Mouse (Mus musculus) B cell, adult 67 days (primary cell): Measurements from ENCODE around the gene Ephx4. TPM values are rescaled to one million over a fixed set of nuclear protein-coding genes. Genes with fewer than 3 reads are reported as not detected.

Source experiments
- total RNA-seq, 2 experiments: library from RNA; stranded (reverse); gene quantifications; 4 replicates each; pipeline ENCODE4 v1.2.4; 2023

Gene Ephx4
- total RNA-seq: not detected

DNA sequence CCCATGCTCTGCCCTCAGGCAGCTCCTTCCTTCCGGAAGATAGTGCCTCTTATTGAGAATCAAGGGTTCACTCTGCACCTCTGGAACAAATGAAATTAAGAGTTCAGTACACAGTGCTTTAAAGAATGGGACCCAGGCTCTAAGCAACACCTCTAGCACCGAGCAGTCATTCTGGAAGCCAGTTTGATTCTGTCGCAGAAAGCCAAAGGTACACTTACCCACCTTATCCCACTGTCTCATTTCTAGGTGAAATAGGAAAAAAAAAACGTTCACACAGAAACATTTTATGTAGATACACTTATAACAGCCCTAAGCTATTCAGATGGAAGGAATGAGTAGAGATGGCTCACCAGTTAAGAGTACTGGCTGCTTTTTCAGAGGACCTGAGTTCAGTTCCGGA, at the start of gene Ephx4:
Gene Ephx4 (plus strand): TSS at position 301 of the 400 bp plus-strand sequence.

DNA sequence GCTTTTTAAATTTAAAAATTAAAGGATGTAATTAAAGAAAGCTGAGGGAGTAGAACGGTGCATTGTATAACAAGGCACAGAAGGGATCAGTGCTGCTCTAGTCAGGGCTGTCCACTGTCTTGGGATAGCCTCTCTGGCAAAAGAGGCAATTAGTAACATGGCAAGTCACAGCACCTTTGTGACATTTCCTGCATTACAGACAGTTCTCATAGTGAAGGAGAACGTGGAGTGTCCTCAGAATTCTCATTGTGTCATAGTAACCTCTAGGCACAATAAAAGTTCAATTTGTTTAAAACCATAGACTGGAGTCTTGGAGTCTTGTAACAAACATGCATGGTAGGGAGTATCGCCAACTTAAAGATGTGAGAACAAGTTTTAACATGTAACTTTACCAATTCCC, 28.7 kb downstream of the Ephx4 start, which contains the start of gene Lpcat2b:
Gene Lpcat2b (plus strand): TSS at position 301 of the 400 bp plus-strand sequence.

DNA sequence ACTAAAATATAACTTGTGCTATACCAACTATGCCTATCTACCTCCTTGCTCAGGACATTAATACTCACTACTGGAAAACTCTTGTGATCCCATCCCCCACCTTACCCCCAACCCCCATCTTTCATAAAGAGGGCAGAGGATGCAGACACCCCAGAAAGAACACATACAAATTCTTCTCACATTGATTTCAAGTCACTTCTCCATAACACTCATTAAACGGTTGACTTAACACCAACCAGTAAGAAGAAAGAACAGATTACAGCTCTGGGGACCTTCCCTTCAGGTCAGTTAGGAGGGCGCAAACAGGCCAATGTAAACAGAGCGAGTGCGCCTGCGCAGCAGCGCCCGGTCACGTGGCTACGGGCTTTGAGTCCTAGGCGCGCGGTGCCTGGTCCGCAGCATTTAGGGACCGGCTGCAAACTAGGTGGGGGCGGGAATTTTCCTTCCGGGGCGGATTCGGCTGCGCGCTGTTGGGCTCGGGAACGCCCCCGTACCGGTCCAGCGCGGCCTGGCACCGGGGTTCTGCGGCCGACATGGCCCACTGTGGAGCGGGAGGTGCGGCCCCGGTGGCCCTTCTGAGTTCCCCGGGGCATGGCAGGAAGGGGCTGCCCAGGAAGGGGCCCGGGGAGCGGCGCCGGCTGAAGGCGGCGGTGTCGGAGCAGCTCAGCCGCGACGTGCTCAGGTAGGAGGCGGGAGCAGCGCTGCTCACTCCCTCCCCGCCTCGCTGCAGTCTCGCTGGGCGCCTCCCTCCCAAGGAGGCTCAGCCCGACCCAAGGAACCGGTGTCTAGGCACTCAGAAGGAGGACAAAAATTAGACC, 35.1 kb downstream of the Ephx4 start, which contains the start of gene Btbd8:
Gene Btbd8 (plus strand): TSS at position 534 of the 818 bp plus-strand sequence.

Other genes starting within 250 kb of the Ephx4 start
- gene Tgfbr3, start 113.1 kb upstream of the Ephx4 start, total RNA-seq: under 1 TPM in 1 of 2 experiments, not detected in 1; 0.61 TPM
- under 1 TPM; 0.65 to 0.67 TPM for gene Brdt, start 71.6 kb upstream of the Ephx4 start, total RNA-seq
- gene Lpcat2b, start 28.8 kb downstream of the Ephx4 start, total RNA-seq: not detected
- 10 to 100 TPM; 13.5 to 14.3 TPM for gene Btbd8, start 35.3 kb downstream of the Ephx4 start, total RNA-seq
- gene Gm42669, start 104.9 kb downstream of the Ephx4 start, total RNA-seq: under 1 TPM in 1 of 2 experiments, not detected in 1; 0.21 TPM
- under 1 TPM; 0.32 to 0.62 TPM for gene 1700028K03Rik, start 132.0 kb downstream of the Ephx4 start, total RNA-seq
- 10 to 100 TPM; 23.8 to 32.8 TPM for gene Rpap2, start 194.6 kb downstream of the Ephx4 start, total RNA-seq
- 10 to 100 TPM; 14.7 to 18.1 TPM for gene Glmn, start 195.2 kb downstream of the Ephx4 start, total RNA-seq